Mouse (Mus musculus) heart, adult 2 months (tissue): Measurements from ENCODE around the gene Polr2a.

Experiments
- CTCF ChIP-seq: fragments of 200-600 bp; IDR thresholded peaks from 2 replicates; pipeline ENCODE4 v1.8.1; 2022; ENCODE audit warnings: antibody characterized with exemption, mild to moderate bottlenecking, moderate library complexity
- EP300 ChIP-seq: fragments of 200-500 bp; IDR thresholded peaks from 2 replicates; pipeline ENCODE4 v1.6.1; 2011; ENCODE audit warnings: low read depth, low read length, control low read depth; ENCODE audit not compliant: insufficient read depth
- POLR2A ChIP-seq: fragments of 200-500 bp; IDR thresholded peaks from 2 replicates; pipeline ENCODE4 v1.6.1; 2011; ENCODE audit warnings: mild to moderate bottlenecking, low read depth, low read length, control low read depth; ENCODE audit not compliant: insufficient read depth

GRCm38 (mm10) chr11:69776488-69776887 lies 18.1 kb upstream of the Polr2a start:
- no peak for TF ChIP-seq CTCF
- TF ChIP-seq POLR2A, result no peak
- TF ChIP-seq EP300, result no peak
